Mouse (Mus musculus) gastrocnemius, postnatal 25 days (tissue): ENCODE results near the gene Parpbp. TPM values are rescaled to one million over a fixed set of nuclear protein-coding genes. Genes with fewer than 3 reads are reported as not detected.

Source experiments
- DNase-seq: peaks from one replicate; pipeline ENCODE4 v3.0.0; 2022
- long read RNA-seq, 2 experiments: library from polyadenylated mRNA; stranded (forward); transcript quantifications; one replicate each; pipeline ENCODE4 v2.0.0; 2021
- total RNA-seq, 2 experiments: library from RNA; stranded (reverse); gene quantifications; 1 replicate in 1 of 2; 2 replicates in 1 of 2; pipeline ENCODE4 v1.2.3; 2021

Parpbp gene
- under 1 TPM; 0.08 to 0.13 TPM for total RNA-seq
- long read RNA-seq, experiment 1: 0 reads
- long read RNA-seq, experiment 2: 0 reads

GRCm38 (mm10) chr10:88146707-88147477, at the start of gene Parpbp, which contains the start of gene Nup37:
TSS of gene Parpbp (minus strand) at chr10:88146941.
TSS of gene Nup37 (plus strand) at chr10:88146992.
- peak; percentile 81 for DNase-seq

- DNase-seq: no peak
Observed at GRCm38 (mm10) chr10:88167438-88168077, 20.8 kb upstream of the Parpbp start.

GRCm38 (mm10) chr10:88166158-88166557, 19.4 kb upstream of the Parpbp start:
- DNase-seq: no peak

- DNase-seq: no peak
Observed at GRCm38 (mm10) chr10:88162676-88163075, 15.9 kb upstream of the Parpbp start.

GRCm38 (mm10) chr10:88162096-88162495, 15.4 kb upstream of the Parpbp start:
- DNase-seq: no peak

- no peak for DNase-seq
Observed at GRCm38 (mm10) chr10:88151658-88152057, 4.9 kb upstream of the Parpbp start.

- DNase-seq: no peak
Observed at GRCm38 (mm10) chr10:88150381-88150780, 3.6 kb upstream of the Parpbp start.

- DNase-seq: no peak
Observed at GRCm38 (mm10) chr10:88146187-88146586, 554 bp downstream of the Parpbp start.

- DNase-seq: no peak
Observed at GRCm38 (mm10) chr10:88135630-88136029, 11.1 kb downstream of the Parpbp start.

- DNase-seq: no peak
Observed at GRCm38 (mm10) chr10:88119721-88120120, 27.0 kb downstream of the Parpbp start.

GRCm38 (mm10) chr10:88113290-88113689, 33.5 kb downstream of the Parpbp start:
- DNase-seq: no peak

- DNase-seq: no peak
Observed at GRCm38 (mm10) chr10:88106169-88106568, 40.6 kb downstream of the Parpbp start.

GRCm38 (mm10) chr10:88090772-88091171, 56.0 kb downstream of the Parpbp start, which contains the start of gene Pmch:
TSS of gene Pmch (plus strand) at chr10:88091072.
- DNase-seq: no peak

- DNase-seq: no peak
Observed at GRCm38 (mm10) chr10:88067377-88067776, 79.4 kb downstream of the Parpbp start.

GRCm38 (mm10) chr10:88064872-88065271, 81.9 kb downstream of the Parpbp start:
- no peak for DNase-seq

- DNase-seq: no peak
Observed at GRCm38 (mm10) chr10:88063436-88063835, 83.3 kb downstream of the Parpbp start.

- peak; percentile 25 for DNase-seq
Observed at GRCm38 (mm10) chr10:88056950-88057649, 89.6 kb downstream of the Parpbp start.

GRCm38 (mm10) chr10:88054233-88054985, 92.3 kb downstream of the Parpbp start:
- DNase-seq: no peak

- DNase-seq: peak; percentile 23
Observed at GRCm38 (mm10) chr10:88046098-88046771, 100.5 kb downstream of the Parpbp start.

GRCm38 (mm10) chr10:88044297-88044696, 102.4 kb downstream of the Parpbp start:
- DNase-seq: no peak
